Mouse (Mus musculus) hindbrain, embryonic 12.5 days (tissue): ENCODE measurements around the gene Miga2. TPM values are rescaled to one million over a fixed set of nuclear protein-coding genes. Genes with fewer than 3 reads are reported as not detected.

Experiments
- ATAC-seq: fragments of 200-750 bp; cut with Nextera tagmentation; 2 replicates; pipeline ENCODE4 v1.8.0; 2017; ENCODE audit warnings: moderate TSS enrichment; ENCODE audit not compliant: low FRiP score
- H3K27ac ChIP-seq: fragments of 300-500 bp; sonication (generic); 2 replicates; pipeline ENCODE4 v1.5.1; 2016; ENCODE audit warnings: mild to moderate bottlenecking
- H3K27me3 ChIP-seq: fragments of 300-500 bp; sonication (generic); 2 replicates; pipeline ENCODE4 v1.6.1; 2016; ENCODE audit warnings: mild to moderate bottlenecking
- H3K36me3 ChIP-seq: fragments of 300-500 bp; sonication (generic); 2 replicates; pipeline ENCODE4 v1.6.1; 2016; ENCODE audit warnings: mild to moderate bottlenecking
- H3K4me1 ChIP-seq: fragments of 300-500 bp; sonication (generic); 2 replicates; pipeline ENCODE4 v1.6.1; 2016
- H3K4me2 ChIP-seq: fragments of 300-500 bp; sonication (generic); replicated peaks from 2 replicates; pipeline ENCODE4 v1.6.1; 2016; ENCODE audit warnings: mild to moderate bottlenecking
- H3K4me3 ChIP-seq: fragments of 300-500 bp; sonication (generic); 2 replicates; pipeline ENCODE4 v1.5.1; 2016; ENCODE audit warnings: mild to moderate bottlenecking
- H3K9ac ChIP-seq: fragments of 300-500 bp; sonication (generic); 2 replicates; pipeline ENCODE4 v1.6.1; 2016; ENCODE audit warnings: mild to moderate bottlenecking, moderate library complexity
- H3K9me3 ChIP-seq: fragments of 300-500 bp; sonication (generic); replicated peaks from 2 replicates; pipeline ENCODE4 v1.6.1; 2016; ENCODE audit warnings: mild to moderate bottlenecking
- WGBS: fragments of 180-500 bp; shearing (Covaris S2); methylation state at CpG from one replicate; pipeline ENCODE4 v1.1.7; 2016; 5-methylcytosine and 5-hydroxymethylcytosine counted together
- polyA plus RNA-seq: library from polyadenylated mRNA; unstranded; fragments of >200 nt; fragmentation: Nextera tagmentation; extraction: Ambion mirVana; gene quantifications from 2 replicates; pipeline ENCODE4 v1.2.1, GENCODE M21; 2016

Miga2 gene
- polyA plus RNA-seq, 1 experiment from 2014 or later: 30.7 TPM

DNA sequence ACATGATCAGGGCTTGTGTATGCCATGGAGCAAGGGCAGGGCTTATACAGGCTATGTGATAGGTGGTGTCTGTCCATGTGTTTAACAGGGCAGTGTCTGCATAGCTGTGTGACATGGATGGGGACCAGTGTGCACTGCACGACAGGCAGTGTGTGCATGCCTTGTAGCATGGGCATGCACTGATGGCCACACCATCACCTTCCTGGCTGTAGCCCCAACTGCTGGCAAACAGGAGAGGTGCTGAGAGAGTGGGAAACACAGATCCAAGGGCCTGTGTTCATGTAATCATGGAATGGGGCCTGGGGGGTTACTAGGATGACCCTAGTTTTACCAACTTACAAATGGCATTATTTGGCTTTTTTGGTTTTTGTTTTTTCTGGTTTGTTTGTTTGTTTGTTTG is 39.8 kb downstream of the Miga2 start:
- WGBS: 90% methylated on average over 1 of the region's 1 CpGs
- Histone ChIP-seq H3K4me3 (no peak overlapping the region), H3K9ac (no peak overlapping the region), H3K9me3 (no peaks in the 10 kb centered on the region), H3K27me3 (no peaks in the 10 kb centered on the region), H3K27ac (no peak overlapping the region), H3K36me3 (peaks cover 72% of the 10 kb centered on the region), H3K4me1 (peaks cover 22% of the 10 kb centered on the region), H3K4me2 (no peak overlapping the region)
- ATAC-seq: no peak

- no peak for ATAC-seq
- no peak overlapping the region for H3K27ac ChIP-seq
- no peak overlapping the region for H3K4me3 ChIP-seq
- H3K36me3 ChIP-seq: peaks cover 83% of the 10 kb centered on the region
- 87% methylated on average over 2 of the region's 2 CpGs for WGBS
- no peaks in the 10 kb centered on the region for H3K4me1 ChIP-seq
- H3K9me3 ChIP-seq: no peaks in the 10 kb centered on the region
- no peak overlapping the region for H3K9ac ChIP-seq
- no peaks in the 10 kb centered on the region for H3K27me3 ChIP-seq
- no peak overlapping the region for H3K4me2 ChIP-seq
Measured at GRCm38 (mm10) chr2:30407221-30407620, 43.2 kb downstream of the Miga2 start.

DNA sequence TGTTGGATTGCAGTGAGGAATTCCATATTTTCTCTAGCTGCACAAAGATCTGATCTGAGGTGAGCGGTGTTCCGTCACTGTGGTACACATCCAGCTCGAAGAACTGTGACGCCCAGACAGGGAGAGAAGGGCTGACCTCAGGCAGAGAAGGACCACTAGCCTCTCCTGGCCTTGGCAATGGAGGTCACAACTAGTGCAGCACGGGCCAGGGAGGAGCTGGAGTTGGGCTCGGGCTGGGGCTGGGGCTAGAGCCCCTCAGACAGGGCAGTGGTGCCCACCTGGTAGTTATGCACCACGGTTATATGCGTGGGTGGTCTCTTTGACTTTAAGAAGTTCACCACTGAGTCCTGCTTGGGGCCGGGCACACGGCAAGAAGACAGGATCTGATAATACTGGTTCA is 43.7 kb downstream of the Miga2 start:
- Histone ChIP-seq H3K9ac (no peak overlapping the region), H3K9me3 (no peaks in the 10 kb centered on the region), H3K27me3 (no peaks in the 10 kb centered on the region), H3K4me1 (no peaks in the 10 kb centered on the region), H3K27ac (no peak overlapping the region), H3K4me3 (no peak overlapping the region), H3K4me2 (no peak overlapping the region), H3K36me3 (peaks cover 81% of the 10 kb centered on the region)
- no peak for ATAC-seq
- 92% methylated on average over 10 of the region's 10 CpGs for WGBS

GRCm38 (mm10) chr2:30408452-30409100 is 44.5 kb downstream of the Miga2 start:
- Histone ChIP-seq H3K27ac (no peak overlapping the region), H3K27me3 (no peaks in the 10 kb centered on the region), H3K9me3 (no peaks in the 10 kb centered on the region), H3K4me3 (no peak overlapping the region), H3K9ac (no peak overlapping the region), H3K4me1 (peaks cover 2% of the 10 kb centered on the region; the same call in 1 of the 2 replicates), H3K4me2 (no peak overlapping the region), H3K36me3 (peaks cover 73% of the 10 kb centered on the region)
- 92% methylated on average over 8 of the region's 8 CpGs for WGBS
- no peak for ATAC-seq

DNA sequence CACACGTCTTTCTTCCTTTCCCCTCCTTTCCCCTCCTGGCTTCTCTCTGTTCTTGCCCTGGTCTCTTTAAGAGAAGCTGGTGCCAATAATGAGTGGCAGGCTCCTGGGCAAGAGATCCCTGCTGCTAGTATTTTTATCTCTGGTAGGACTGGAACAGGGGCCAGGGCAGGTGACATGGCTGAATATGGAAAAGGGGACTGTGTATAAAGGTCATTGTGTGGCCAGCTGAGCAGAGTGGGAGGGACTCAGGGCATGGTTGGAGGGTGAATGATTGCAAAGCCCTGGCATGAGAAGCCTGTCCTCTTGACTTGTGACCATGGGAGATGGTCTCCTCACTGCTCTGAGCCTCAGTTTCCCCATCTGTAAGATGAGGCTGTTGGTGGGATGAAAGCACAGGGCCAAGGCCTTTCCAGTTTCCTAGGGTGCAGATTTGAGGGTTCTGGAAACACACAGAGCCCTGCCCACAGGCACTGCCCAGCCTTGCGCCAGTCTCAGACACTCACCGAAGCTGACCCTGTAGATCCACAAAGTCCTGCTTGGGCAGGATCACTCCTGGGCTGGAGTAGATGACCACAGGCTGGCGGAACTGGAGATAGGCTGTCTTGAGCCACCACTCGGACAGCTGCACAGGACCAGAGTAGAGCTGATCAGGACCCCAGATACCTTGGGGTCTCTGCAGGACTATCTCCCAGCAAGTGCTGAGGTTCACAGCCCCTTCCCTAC is 45.6 kb downstream of the Miga2 start:
- no peaks in the 10 kb centered on the region for H3K9me3 ChIP-seq
- no peak overlapping the region for H3K9ac ChIP-seq
- no peaks in the 10 kb centered on the region; the same call in 1 of the 2 replicates for H3K27me3 ChIP-seq
- no peak for ATAC-seq
- H3K4me1 ChIP-seq: peaks cover 12% of the 10 kb centered on the region
- peaks cover 69% of the 10 kb centered on the region for H3K36me3 ChIP-seq
- H3K4me2 ChIP-seq: no peak overlapping the region
- no peak overlapping the region for H3K27ac ChIP-seq
- WGBS: 94% methylated on average over 4 of the region's 5 CpGs
- no peak overlapping the region for H3K4me3 ChIP-seq

GRCm38 (mm10) chr2:30413038-30413973 is 49.3 kb downstream of the Miga2 start:
- peaks cover 3% of the 10 kb centered on the region; the same call in 1 of the 2 replicates for H3K27me3 ChIP-seq
- no peak overlapping the region for H3K9ac ChIP-seq
- H3K4me3 ChIP-seq: no peak overlapping the region
- peaks cover 32% of the 10 kb centered on the region for H3K36me3 ChIP-seq
- 80% methylated on average over 16 of the region's 16 CpGs for WGBS
- no peaks in the 10 kb centered on the region for H3K9me3 ChIP-seq
- peaks cover 31% of the 10 kb centered on the region for H3K4me1 ChIP-seq
- no peak overlapping the region for H3K27ac ChIP-seq
- no peak for ATAC-seq
- H3K4me2 ChIP-seq: no peak overlapping the region

GRCm38 (mm10) chr2:30414101-30414500 is 50.1 kb downstream of the Miga2 start:
- Histone ChIP-seq H3K4me1 (peaks cover 39% of the 10 kb centered on the region), H3K27ac (no peak overlapping the region), H3K36me3 (peaks cover 24% of the 10 kb centered on the region), H3K4me2 (peak overlapping the region; percentile 63), H3K4me3 (peak overlapping the region; percentile 81; the same call in 1 of the 2 replicates), H3K9me3 (no peaks in the 10 kb centered on the region), H3K9ac (no peak overlapping the region), H3K27me3 (peaks cover 3% of the 10 kb centered on the region; the same call in 1 of the 2 replicates)
- WGBS: 85% methylated on average over 4 of the region's 4 CpGs
- ATAC-seq: no peak

DNA sequence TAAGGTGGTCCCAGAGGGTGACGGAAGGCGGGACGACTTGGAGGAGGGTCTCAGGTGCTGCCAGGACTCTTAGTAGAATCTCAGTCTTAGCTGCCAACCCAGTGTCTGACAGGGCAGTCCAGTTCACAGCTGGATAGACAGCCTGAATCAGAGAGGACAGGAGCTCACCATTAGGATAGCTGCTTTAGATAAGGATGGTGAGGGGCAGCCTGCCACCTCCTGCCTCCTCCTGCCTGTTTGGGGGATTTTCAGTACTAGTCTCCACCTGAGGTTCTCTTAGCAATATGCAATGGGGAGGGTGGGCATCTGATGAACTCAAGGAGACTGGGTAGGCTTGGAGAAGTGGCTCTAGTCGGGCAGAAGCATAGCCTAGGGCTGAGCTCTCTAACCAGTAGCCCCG is 50.6 kb downstream of the Miga2 start:
- 42% methylated on average over 5 of the region's 5 CpGs for WGBS
- Histone ChIP-seq H3K4me3 (peak overlapping the region; percentile 81), H3K27ac (no peak overlapping the region), H3K4me2 (peak overlapping the region; percentile 63), H3K9me3 (no peaks in the 10 kb centered on the region), H3K27me3 (peaks cover 3% of the 10 kb centered on the region; the same call in 1 of the 2 replicates), H3K4me1 (peaks cover 43% of the 10 kb centered on the region), H3K36me3 (peaks cover 18% of the 10 kb centered on the region), H3K9ac (peak overlapping the region; percentile 96)
- ATAC-seq: no peak

DNA sequence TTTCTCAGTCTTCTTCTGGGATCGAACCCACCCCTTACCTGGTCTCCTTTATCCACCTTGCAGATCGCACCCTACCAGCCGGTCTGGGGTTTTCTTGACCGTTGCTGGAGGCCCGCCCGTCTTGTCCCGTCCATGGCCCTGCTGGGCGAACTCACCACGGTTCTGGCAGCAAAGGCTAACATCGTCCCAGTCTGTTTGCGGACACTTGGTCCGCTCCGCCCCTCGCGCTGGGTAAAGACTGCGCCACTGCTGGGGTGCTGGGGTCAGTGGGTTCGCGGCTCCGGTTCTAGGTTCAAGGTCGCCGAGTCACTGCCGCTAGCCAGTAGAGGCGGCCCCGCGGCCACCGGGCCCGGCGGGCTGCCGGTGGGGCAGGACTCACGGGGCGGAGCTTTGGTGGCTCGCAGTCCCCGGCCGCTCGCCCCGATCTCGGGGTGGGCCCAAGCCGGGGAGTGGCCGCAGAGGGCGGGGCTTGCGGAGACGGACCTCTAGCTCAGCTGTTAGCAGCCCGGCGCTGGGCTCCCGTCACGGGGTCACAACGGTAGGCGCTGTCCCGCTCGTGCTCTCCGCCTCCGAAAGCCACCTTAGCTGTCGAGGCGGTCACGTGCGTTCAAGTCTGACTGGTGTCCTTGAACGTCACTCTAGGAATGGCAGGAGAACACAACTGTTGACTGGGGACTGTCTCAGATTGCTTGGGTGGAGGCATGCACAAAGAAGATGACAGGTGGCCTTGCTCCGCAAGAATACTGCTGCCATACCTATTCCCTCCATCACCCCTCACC is 51.3 kb downstream of the Miga2 start, which contains the start of gene Crat:
Gene Crat, minus strand, starts transcription at position 657 of the 779 bp plus-strand sequence.
- H3K4me1 ChIP-seq: peaks cover 43% of the 10 kb centered on the region
- ATAC-seq: peak; percentile 91
- peak within 1 kb of the TSS; percentile 63 for H3K4me2 ChIP-seq

DNA sequence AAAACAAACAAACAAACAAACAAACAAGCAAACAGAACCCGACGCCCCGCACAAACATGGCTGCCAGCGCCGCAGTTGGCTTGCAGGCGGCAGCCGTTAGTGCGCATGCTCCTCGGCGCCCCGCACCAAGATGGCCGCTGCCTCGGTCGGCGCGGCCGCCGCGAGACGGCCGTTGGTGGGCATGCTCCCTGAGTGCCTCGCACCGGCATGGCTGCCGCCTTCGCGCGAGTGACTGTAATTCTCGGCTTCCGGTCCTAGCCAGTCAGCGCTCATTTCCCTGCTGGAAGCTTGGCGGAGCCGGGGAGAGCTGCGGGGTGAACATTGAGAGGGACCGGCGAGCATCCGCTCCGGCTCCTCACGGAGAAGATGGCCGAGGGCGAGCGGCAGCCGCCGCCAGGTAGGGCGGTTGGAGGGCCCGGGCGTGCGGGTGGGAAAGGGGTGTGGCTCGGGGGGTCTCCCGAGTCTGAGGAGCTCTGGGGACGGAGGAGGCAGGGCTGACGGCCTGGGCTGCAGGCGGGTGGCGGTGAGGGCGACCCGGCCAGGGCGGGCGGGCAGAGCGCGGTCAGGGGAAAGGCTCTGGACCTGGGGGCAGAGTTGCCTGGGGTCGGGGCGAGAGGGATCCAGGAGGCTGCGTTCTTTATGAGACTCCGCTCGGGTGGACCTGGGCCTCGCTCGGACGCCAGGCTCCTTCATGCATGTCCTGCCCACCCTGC is 52.1 kb downstream of the Miga2 start, which contains the start of gene Ptpa:
Gene Ptpa, plus strand, starts transcription at position 104 of the 713 bp plus-strand sequence.
- peaks cover 6% of the 10 kb centered on the region; the same call in 1 of the 2 replicates for H3K36me3 ChIP-seq
- H3K27me3 ChIP-seq: peaks cover 3% of the 10 kb centered on the region; the same call in 1 of the 2 replicates
- H3K9ac ChIP-seq: peak within 1 kb of the TSS; percentile 96
- peak within 1 kb of the TSS; percentile 81 for H3K4me3 ChIP-seq
- peaks cover 45% of the 10 kb centered on the region for H3K4me1 ChIP-seq
- WGBS: under 1% methylated on average over 65 of the region's 67 CpGs
- peak within 1 kb of the TSS; percentile 63 for H3K4me2 ChIP-seq
- peak within 1 kb of the TSS; percentile 98 for H3K27ac ChIP-seq
- ATAC-seq: peak; percentile 91
- no peaks in the 10 kb centered on the region for H3K9me3 ChIP-seq

More for the DNA sequence above, 51.3 kb downstream of the Miga2 start, which contains the start of gene Crat:
- Histone ChIP-seq H3K9me3 (no peaks in the 10 kb centered on the region), H3K36me3 (peaks cover 11% of the 10 kb centered on the region), H3K9ac (peak within 1 kb of the TSS; percentile 96), H3K27me3 (peaks cover 3% of the 10 kb centered on the region; the same call in 1 of the 2 replicates), H3K4me3 (peak within 1 kb of the TSS; percentile 81), H3K27ac (peak within 1 kb of the TSS; percentile 98)
- WGBS: 1% methylated on average over 58 of the region's 58 CpGs

GRCm38 (mm10) chr2:30416649-30416965 is 52.6 kb downstream of the Miga2 start:
- H3K27me3 ChIP-seq: peaks cover 3% of the 10 kb centered on the region; the same call in 1 of the 2 replicates
- ATAC-seq: no peak
- WGBS: under 1% methylated on average over 7 of the region's 7 CpGs
- 0 out of 2 replicates have a peak, but pooled peaks cover 5% of the 10 kb centered on the region for H3K36me3 ChIP-seq
- H3K9me3 ChIP-seq: no peaks in the 10 kb centered on the region
- H3K4me2 ChIP-seq: peak overlapping the region; percentile 63
- H3K27ac ChIP-seq: peak overlapping the region; percentile 98
- peak overlapping the region; percentile 81 for H3K4me3 ChIP-seq
- H3K9ac ChIP-seq: peak overlapping the region; percentile 96
- peaks cover 46% of the 10 kb centered on the region for H3K4me1 ChIP-seq
